Mouse (Mus musculus): ENCODE data around the gene Elf5.

Elf5 gene

GRCm38 (mm10) chr2:103476657-103477056, 65.2 kb downstream of the Elf5 start:
- no peak for DNase-seq (ENCODE audit: low spot score in 2 of 2)

GRCm38 (mm10) chr2:103477456-103477855, 66.0 kb downstream of the Elf5 start:
- no peak for DNase-seq (ENCODE audit: low spot score in 2 of 2)

GRCm38 (mm10) chr2:103478326-103478725, 66.8 kb downstream of the Elf5 start:
- DNase-seq (ENCODE audit: low spot score in 2 of 2) = no peak

GRCm38 (mm10) chr2:103480240-103480639, 68.8 kb downstream of the Elf5 start:
- DNase-seq (ENCODE audit: low spot score in 2 of 2) = no peak

GRCm38 (mm10) chr2:103480871-103481270, 69.4 kb downstream of the Elf5 start:
- no peak for DNase-seq (ENCODE audit: low spot score in 2 of 2)

GRCm38 (mm10) chr2:103481314-103482231, 70.1 kb downstream of the Elf5 start:
- no peak for DNase-seq (ENCODE audit: low spot score in 2 of 2)

- no peak for DNase-seq (ENCODE audit: low spot score in 2 of 2)
These were observed 71.9 kb downstream of the Elf5 start for GRCm38 (mm10) chr2:103483289-103483985.

- DNase-seq (ENCODE audit: low spot score in 2 of 2) = no peak
These were observed 72.6 kb downstream of the Elf5 start for GRCm38 (mm10) chr2:103483986-103484520.

- DNase-seq (ENCODE audit: low spot score in 2 of 2) = peak; percentile 95 to 96
These were observed 73.3 kb downstream of the Elf5 start, which contains the start of gene Cat for GRCm38 (mm10) chr2:103484617-103485401. Gene Cat, minus strand, starts transcription at chr2:103485160.

GRCm38 (mm10) chr2:103492526-103492925, 81.0 kb downstream of the Elf5 start:
- no peak for DNase-seq (ENCODE audit: low spot score in 2 of 2)

GRCm38 (mm10) chr2:103493827-103494226, 82.3 kb downstream of the Elf5 start:
- no peak for DNase-seq (ENCODE audit: low spot score in 2 of 2)

GRCm38 (mm10) chr2:103495633-103496418, 84.3 kb downstream of the Elf5 start:
- DNase-seq (ENCODE audit: low spot score in 2 of 2) = no peak

All from frontal cortex, postnatal 10 days (tissue).